Mouse (Mus musculus) frontal cortex, adult (tissue): ENCODE measurements at regions not wholly inside any gene's neighbourhood (a gene's known extent, or its start where the extent isn't known, plus 50 kb on each side); places are given as distances from the start of the nearest gene placed in this dataset.
A peak's percentile ranks its signal among the peaks of the same experiment; 100 is the strongest.

ENCODE experiments used
- ATAC-seq: cut with Nextera tagmentation; 2 replicates; pipeline ENCODE4 v1.9.2; 2017; ENCODE audit warnings: mild to moderate bottlenecking, moderate library complexity, mixed read lengths; ENCODE audit not compliant: low TSS enrichment

- ATAC-seq = no peak
Measured at GRCm38 (mm10) chr2:169237321-169237720, 281.9 kb upstream of the Zfp64 start.

- ATAC-seq = no peak
Measured at GRCm38 (mm10) chr2:169234368-169235070, 279.1 kb upstream of the Zfp64 start.

GRCm38 (mm10) chr2:169233151-169234123 is 278.1 kb upstream of the Zfp64 start:
- ATAC-seq = no peak

GRCm38 (mm10) chr2:169222264-169222663 is 266.9 kb upstream of the Zfp64 start:
- ATAC-seq = peak; percentile 74

GRCm38 (mm10) chr2:169221141-169221540 is 265.8 kb upstream of the Zfp64 start:
- no peak for ATAC-seq

GRCm38 (mm10) chr2:169215546-169216043 is 260.2 kb upstream of the Zfp64 start:
- no peak for ATAC-seq

GRCm38 (mm10) chr2:169214396-169214795 is 259.0 kb upstream of the Zfp64 start:
- ATAC-seq = no peak

GRCm38 (mm10) chr2:169213314-169213713 is 257.9 kb upstream of the Zfp64 start:
- no peak for ATAC-seq

- ATAC-seq = no peak
Measured at GRCm38 (mm10) chr2:169212676-169213257, 257.4 kb upstream of the Zfp64 start.

GRCm38 (mm10) chr2:169204254-169204752 is 248.9 kb upstream of the Zfp64 start:
- no peak for ATAC-seq

GRCm38 (mm10) chr2:169191974-169192373 is 236.6 kb upstream of the Zfp64 start:
- no peak for ATAC-seq

- no peak for ATAC-seq
Measured at GRCm38 (mm10) chr2:169191465-169191864, 236.1 kb upstream of the Zfp64 start.

GRCm38 (mm10) chr2:169177565-169177964 is 222.2 kb upstream of the Zfp64 start:
- peak; percentile 66 for ATAC-seq

- no peak for ATAC-seq
Measured at GRCm38 (mm10) chr2:169168795-169169194, 213.4 kb upstream of the Zfp64 start.

GRCm38 (mm10) chr2:169168376-169168775 is 213.0 kb upstream of the Zfp64 start:
- no peak for ATAC-seq

- no peak for ATAC-seq
Measured at GRCm38 (mm10) chr2:169161651-169162050, 206.3 kb upstream of the Zfp64 start.

GRCm38 (mm10) chr2:169158760-169159159 is 203.4 kb upstream of the Zfp64 start:
- ATAC-seq = no peak

GRCm38 (mm10) chr2:169158005-169158673 is 202.8 kb upstream of the Zfp64 start:
- peak; percentile 57; the same call in 1 of the 2 replicates for ATAC-seq

- no peak for ATAC-seq
Measured at GRCm38 (mm10) chr2:169156908-169157307, 201.5 kb upstream of the Zfp64 start.

GRCm38 (mm10) chr2:169154881-169155280 is 199.5 kb upstream of the Zfp64 start:
- no peak for ATAC-seq

GRCm38 (mm10) chr2:169147655-169148054 is 192.3 kb upstream of the Zfp64 start:
- ATAC-seq = peak; percentile 78
